Mouse (Mus musculus): Measurements from ENCODE around the gene Large2. TPM values are rescaled to one million over a fixed set of nuclear protein-coding genes. Genes with fewer than 3 reads are reported as not detected.

Large2 gene
- 1.8 and 2.0 TPM in 2 replicates for polyA plus RNA-seq (2016; fragmentation: Nextera tagmentation; extraction: Ambion mirVana)

DNA sequence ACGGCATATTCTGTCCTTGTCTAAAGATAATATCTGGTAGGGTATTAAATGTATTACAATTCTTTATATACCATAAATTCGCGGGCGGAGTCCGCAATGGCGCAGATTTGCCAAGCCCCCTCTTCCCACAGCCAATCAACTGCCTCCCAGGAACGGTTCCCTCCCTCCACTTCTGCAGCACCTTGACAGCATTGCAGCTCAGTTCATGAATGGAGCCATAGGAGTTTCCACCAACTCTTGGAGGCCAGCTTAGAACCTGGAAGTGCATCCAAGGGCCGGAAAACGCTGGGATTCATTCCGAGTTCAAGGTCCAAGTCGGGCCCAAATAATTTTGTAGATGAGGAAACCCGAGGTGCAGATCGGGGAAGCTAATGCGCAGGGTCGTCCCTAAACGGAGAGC is at the start of gene Large2, which contains the start of gene Pex16:
Large2 (minus strand) TSS at position 356 of the 400 bp plus-strand sequence.
Pex16 (plus strand) TSS at position 163 of the 400 bp plus-strand sequence.
- Histone ChIP-seq H3K9ac (peak within 1 kb of the TSS; percentile 88), H3K4me1 (peaks cover 36% of the 10 kb centered on the region), H3K4me3 (peak within 1 kb of the TSS; percentile 90), H3K9me3 (replicated peaks) (no peaks in the 10 kb centered on the region), H3K27ac (peak within 1 kb of the TSS; percentile 87), H3K36me3 (peaks cover 26% of the 10 kb centered on the region), H3K27me3 (replicated peaks) (peaks cover 44% of the 10 kb centered on the region), H3K4me2 (peak within 1 kb of the TSS; percentile 97)
- WGBS (ENCODE audit: insufficient replicate concordance): 1% methylated on average over 16 of the region's 16 CpGs
- ATAC-seq: no peak

DNA sequence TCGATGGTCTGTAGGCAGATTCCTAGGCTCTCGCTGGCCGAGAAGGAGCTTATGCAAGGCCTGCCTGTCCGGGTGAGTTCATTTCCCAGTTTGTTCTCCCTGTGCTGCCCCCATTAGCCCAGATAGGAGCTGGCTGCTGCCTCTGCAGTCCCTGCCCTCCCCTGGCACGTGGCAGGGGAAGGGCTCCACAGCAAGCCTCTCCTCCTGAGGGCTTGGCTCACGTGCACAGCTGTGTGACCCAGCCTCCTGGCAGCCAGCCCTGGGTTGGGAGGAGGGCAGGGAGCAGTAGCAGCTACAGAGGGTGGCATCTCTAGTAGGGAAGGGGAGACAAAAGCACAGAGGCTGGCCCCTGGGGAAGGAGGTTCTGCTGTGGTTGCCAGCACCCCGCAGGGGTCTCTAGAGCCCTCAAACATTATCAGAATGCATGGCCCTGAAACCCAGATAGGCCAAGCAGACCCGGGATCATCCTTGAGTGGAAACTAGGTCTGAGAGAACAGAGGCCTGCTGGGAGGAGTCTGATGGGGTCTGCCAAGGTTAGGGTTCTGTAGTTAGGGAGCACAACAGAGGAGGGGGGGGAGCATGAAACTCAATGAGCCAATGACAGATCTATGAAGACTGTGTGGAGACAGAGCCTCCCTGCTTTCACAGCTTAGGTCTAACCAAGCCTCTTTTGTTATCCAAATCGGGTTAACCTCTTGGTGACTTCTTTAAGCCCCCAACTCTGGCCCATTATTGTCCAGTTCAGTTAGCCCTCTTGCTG is 49.2 kb upstream of the Large2 start:
- peaks cover 80% of the 10 kb centered on the region for H3K36me3 ChIP-seq
- peaks cover 22% of the 10 kb centered on the region for H3K4me1 ChIP-seq
- no peak overlapping the region for H3K27ac ChIP-seq

GRCm38 (mm10) chr2:92423156-92423555 is 48.5 kb upstream of the Large2 start:
- H3K4me3 ChIP-seq: no peak overlapping the region
- 76% methylated on average over 9 of the region's 9 CpGs for WGBS (ENCODE audit: insufficient replicate concordance)
- no peak overlapping the region for H3K9ac ChIP-seq
- peaks cover 87% of the 10 kb centered on the region for H3K36me3 ChIP-seq
- peaks cover 15% of the 10 kb centered on the region for H3K4me1 ChIP-seq
- H3K9me3 ChIP-seq (replicated peaks): no peaks in the 10 kb centered on the region
- H3K4me2 ChIP-seq: no peak overlapping the region
- H3K27ac ChIP-seq: no peak overlapping the region
- H3K27me3 ChIP-seq (replicated peaks): no peaks in the 10 kb centered on the region
- ATAC-seq: no peak

More for the DNA sequence above, 49.2 kb upstream of the Large2 start:
- 79% methylated on average over 9 of the region's 9 CpGs for WGBS (ENCODE audit: insufficient replicate concordance)
- Histone ChIP-seq H3K4me3 (no peak overlapping the region), H3K9ac (no peak overlapping the region), H3K27me3 (replicated peaks) (no peaks in the 10 kb centered on the region), H3K9me3 (replicated peaks) (no peaks in the 10 kb centered on the region), H3K4me2 (no peak overlapping the region)
- no peak for ATAC-seq

DNA sequence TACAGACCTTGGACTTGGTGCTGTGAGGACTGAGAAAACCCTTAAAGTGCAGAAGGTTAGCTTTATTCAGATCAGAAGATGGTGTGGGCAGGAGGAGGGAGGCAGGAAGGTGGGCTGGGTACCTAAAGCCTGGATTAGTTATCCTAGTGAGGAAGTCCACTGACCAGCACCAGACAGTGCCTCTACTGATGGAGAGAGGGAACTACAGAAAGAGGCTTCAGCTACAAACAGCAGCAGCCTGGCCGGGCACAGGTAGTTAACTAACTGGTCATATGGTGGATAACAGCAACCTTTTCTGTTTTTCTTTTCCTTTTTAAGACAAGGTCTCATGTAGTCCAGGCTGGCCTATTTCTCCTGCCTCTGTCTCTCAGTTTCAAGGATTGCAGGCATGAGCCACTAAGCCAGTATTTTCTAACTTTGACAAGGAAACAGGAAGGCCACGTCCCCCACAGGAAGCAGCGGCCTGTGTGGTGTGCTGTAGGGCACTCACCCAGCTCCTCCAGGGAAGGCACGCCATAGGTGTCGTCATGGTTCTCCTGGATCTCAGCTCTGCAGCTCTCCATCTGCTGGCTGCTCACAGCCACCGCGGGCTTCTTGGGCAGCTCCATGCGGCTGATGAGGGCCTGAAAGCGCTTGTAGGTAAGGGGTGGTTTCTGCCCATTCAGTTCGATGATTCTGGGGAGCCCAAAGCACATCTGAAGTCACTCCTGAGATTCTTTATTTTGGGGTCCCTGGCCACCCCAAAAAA is 47.9 kb upstream of the Large2 start:
- WGBS (ENCODE audit: insufficient replicate concordance): 53% methylated on average over 10 of the region's 10 CpGs
- Histone ChIP-seq H3K27ac (no peak overlapping the region), H3K4me3 (no peak overlapping the region)

GRCm38 (mm10) chr2:92421723-92422387 is 47.2 kb upstream of the Large2 start:
- Histone ChIP-seq H3K4me1 (0 out of 2 replicates have a peak, but pooled peaks cover 6% of the 10 kb centered on the region), H3K9ac (no peak overlapping the region), H3K36me3 (peaks cover 100% of the 10 kb centered on the region), H3K27ac (no peak overlapping the region), H3K27me3 (replicated peaks) (no peaks in the 10 kb centered on the region), H3K4me2 (no peak overlapping the region), H3K4me3 (no peak overlapping the region), H3K9me3 (replicated peaks) (no peaks in the 10 kb centered on the region)
- no peak for ATAC-seq
- WGBS (ENCODE audit: insufficient replicate concordance): 80% methylated on average over 7 of the region's 7 CpGs

More for the DNA sequence above, 47.9 kb upstream of the Large2 start:
- Histone ChIP-seq H3K9me3 (replicated peaks) (no peaks in the 10 kb centered on the region), H3K27me3 (replicated peaks) (no peaks in the 10 kb centered on the region), H3K4me1 (peaks cover 9% of the 10 kb centered on the region; the same call in 1 of the 2 replicates), H3K9ac (no peak overlapping the region), H3K36me3 (peaks cover 93% of the 10 kb centered on the region), H3K4me2 (no peak overlapping the region)
- 0 out of 2 replicates have a peak, but pooled peaks have one; percentile 31 for ATAC-seq

- Histone ChIP-seq H3K4me3 (no peak overlapping the region), H3K27ac (no peak overlapping the region), H3K4me1 (no peaks in the 10 kb centered on the region), H3K4me2 (no peak overlapping the region), H3K36me3 (peaks cover 98% of the 10 kb centered on the region), H3K9ac (no peak overlapping the region), H3K27me3 (replicated peaks) (no peaks in the 10 kb centered on the region), H3K9me3 (replicated peaks) (no peaks in the 10 kb centered on the region)
- WGBS (ENCODE audit: insufficient replicate concordance): 88% methylated on average over 10 of the region's 10 CpGs
- no peak for ATAC-seq
Measured at GRCm38 (mm10) chr2:92411705-92412104, 37.0 kb upstream of the Large2 start.

DNA sequence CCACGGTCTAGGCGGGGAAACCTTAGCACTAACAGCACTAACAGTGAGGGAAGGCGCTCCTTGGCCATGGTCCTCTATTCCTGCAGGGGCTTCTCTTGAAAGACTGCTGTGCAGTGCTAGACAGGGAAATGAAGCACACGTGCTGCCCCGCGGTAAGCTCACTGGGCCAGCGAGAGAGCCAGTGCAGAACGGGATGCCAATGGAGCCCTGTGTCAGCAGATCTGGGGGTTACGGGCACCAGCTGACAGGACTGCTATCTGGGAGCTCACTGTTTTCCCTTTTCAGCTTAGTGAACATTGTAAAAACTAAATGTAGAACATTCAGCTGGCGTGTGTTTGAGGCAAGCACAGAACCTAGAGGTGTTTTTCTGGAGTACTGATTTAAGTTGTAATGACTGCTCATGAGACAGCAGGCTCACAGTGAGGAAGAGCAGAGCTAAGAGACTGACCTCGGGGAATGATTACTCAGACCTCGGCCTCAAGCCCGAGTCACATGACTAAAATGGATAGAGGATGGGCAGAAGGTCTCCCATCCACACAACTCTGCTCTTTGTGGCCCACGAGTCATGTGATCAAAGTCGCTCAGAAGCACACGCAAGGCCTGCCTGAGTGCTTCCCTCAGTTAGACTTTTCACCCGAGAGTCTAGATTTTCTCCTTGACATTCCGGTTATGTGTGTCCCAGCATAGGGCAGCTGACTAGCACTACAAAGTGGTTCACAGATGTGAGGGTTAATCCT is 33.8 kb upstream of the Large2 start:
- H3K4me1 ChIP-seq: no peaks in the 10 kb centered on the region
- no peaks in the 10 kb centered on the region for H3K9me3 ChIP-seq (replicated peaks)
- H3K9ac ChIP-seq: no peak overlapping the region
- H3K36me3 ChIP-seq: peaks cover 97% of the 10 kb centered on the region
- no peak overlapping the region for H3K4me2 ChIP-seq
- no peak for ATAC-seq
- no peaks in the 10 kb centered on the region for H3K27me3 ChIP-seq (replicated peaks)
- WGBS (ENCODE audit: insufficient replicate concordance): 84% methylated on average over 18 of the region's 18 CpGs
- no peak overlapping the region for H3K4me3 ChIP-seq
- no peak overlapping the region for H3K27ac ChIP-seq

DNA sequence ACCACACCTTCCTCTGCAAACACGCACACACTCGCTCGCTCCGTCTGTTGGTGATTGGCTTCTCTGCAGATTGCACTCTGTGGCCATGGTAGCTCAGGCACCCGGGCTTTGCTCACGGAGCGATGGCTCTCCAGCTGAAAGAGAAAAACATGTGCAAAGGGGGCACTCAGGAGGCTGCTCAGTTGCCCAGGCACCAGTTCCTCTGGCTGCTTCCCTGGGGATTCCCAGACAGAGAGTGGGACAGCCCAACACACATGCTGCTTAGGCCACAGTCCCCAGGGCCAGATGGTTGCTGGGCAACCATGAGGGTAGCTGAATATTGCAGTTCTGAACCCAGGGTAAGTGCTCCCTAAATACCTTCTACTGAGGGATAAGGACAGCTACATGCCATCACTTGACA is 31.0 kb upstream of the Large2 start:
- peaks cover 70% of the 10 kb centered on the region for H3K36me3 ChIP-seq

GRCm38 (mm10) chr2:92404737-92405136 is 30.1 kb upstream of the Large2 start:
- Histone ChIP-seq H3K36me3 (peaks cover 60% of the 10 kb centered on the region), H3K4me3 (no peak overlapping the region), H3K27ac (no peak overlapping the region), H3K27me3 (replicated peaks) (peaks cover 28% of the 10 kb centered on the region), H3K9me3 (replicated peaks) (no peaks in the 10 kb centered on the region), H3K9ac (no peak overlapping the region; the same call in 1 of the 2 replicates), H3K4me2 (no peak overlapping the region), H3K4me1 (peaks cover 9% of the 10 kb centered on the region)
- 78% methylated on average over 6 of the region's 6 CpGs for WGBS (ENCODE audit: insufficient replicate concordance)
- ATAC-seq: no peak

More for the DNA sequence above, 31.0 kb upstream of the Large2 start:
- no peak overlapping the region for H3K27ac ChIP-seq
- no peaks in the 10 kb centered on the region for H3K9me3 ChIP-seq (replicated peaks)
- no peak for ATAC-seq
- H3K9ac ChIP-seq: no peak overlapping the region
- WGBS (ENCODE audit: insufficient replicate concordance): 88% methylated on average over 7 of the region's 7 CpGs
- no peak overlapping the region for H3K4me2 ChIP-seq
- peaks cover 19% of the 10 kb centered on the region for H3K27me3 ChIP-seq (replicated peaks)
- H3K4me3 ChIP-seq: no peak overlapping the region
- H3K4me1 ChIP-seq: peaks cover 7% of the 10 kb centered on the region

DNA sequence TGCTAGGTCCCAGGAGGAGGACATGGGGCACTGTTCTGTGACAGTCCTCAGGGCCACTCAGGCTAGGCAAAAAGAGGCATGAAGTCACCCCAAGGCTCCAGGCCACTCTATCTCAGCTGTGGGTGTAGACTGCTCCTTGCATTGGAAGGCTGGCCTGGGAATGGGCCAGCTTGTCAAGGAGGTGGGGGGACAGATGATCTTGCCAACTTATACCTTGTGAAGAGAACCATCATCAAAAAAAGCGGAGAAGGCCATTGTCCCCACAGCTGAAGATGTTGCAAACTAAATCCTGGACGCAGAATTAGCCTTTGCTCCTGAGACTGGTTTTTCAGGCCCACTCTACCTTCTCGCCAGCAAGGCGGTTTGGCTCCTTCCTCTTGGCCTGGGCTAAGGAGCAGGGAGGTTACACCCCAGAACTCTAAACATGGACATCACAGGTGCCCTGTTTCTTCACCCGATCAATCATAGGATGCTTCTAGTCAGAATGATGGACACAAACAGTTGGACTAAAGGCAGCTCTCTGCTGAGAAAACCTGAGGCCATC is 29.2 kb upstream of the Large2 start:
- WGBS (ENCODE audit: insufficient replicate concordance): 82% methylated on average over 5 of the region's 5 CpGs
- Histone ChIP-seq H3K36me3 (peaks cover 51% of the 10 kb centered on the region), H3K27me3 (replicated peaks) (peaks cover 37% of the 10 kb centered on the region), H3K9ac (no peak overlapping the region), H3K4me3 (no peak overlapping the region), H3K27ac (no peak overlapping the region), H3K4me2 (no peak overlapping the region), H3K4me1 (peaks cover 9% of the 10 kb centered on the region), H3K9me3 (replicated peaks) (no peaks in the 10 kb centered on the region)
- no peak for ATAC-seq
